29 mouse cellular contexts compared by ENCODE assay signal in the genomic region with DNA sequence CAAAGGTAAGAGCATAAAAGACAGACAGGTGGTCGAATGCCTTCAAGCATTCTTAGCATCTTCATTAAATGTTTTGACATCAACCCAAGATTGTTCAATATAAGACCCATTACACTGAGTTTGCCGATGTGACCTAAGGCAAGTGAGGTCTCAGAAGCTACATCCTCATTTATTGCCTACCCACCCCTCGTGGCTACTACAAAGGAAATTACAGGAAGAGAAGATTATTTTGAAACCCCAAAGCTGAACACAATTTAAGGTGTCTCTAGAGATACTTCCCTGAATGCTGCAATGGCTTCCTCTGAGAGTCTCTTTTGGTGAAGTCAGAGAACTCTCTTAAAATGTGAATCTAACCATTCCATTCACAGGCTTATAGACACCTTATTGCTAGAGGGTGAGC. TPM values are rescaled to one million over a fixed set of nuclear protein-coding genes. Genes with fewer than 3 reads are reported as not detected.
"Had no signal": no experiment of that assay in that cellular context is flagged by ENCODE, and none has a peak within 500 bp of the region (broad histone marks: within the 10 kb centered on the region; RNA-seq: fewer than 3 reads in every experiment).

No protein-coding gene starts in this region.

- H3K4me1 ChIP-seq: hindbrain, embryonic 10.5 days; hindbrain, embryonic 12.5 days; kidney, embryonic 15.5 days; limb, embryonic 15.5 days had no signal

- H3K27ac ChIP-seq: gastrocnemius, adult 2 months; heart, embryonic 10.5 days; heart, embryonic 13.5 days; heart, embryonic 15.5 days; hindbrain, embryonic 10.5 days; hindbrain, embryonic 12.5 days; hindbrain, embryonic 14.5 days; intestine, embryonic 15.5 days; kidney, embryonic 15.5 days; kidney, postnatal 0 days; limb, embryonic 13.5 days; limb, embryonic 15.5 days; liver, embryonic 12.5 days; liver, embryonic 14.5 days had no signal

- ATAC-seq: hindbrain, embryonic 16.5 days; inflammation-experienced regulatory T-cells, adult 6 months; intestine, embryonic 15.5 days; liver, embryonic 12.5 days had no signal

- H3K9ac ChIP-seq: heart, embryonic 13.5 days; heart, embryonic 15.5 days; hindbrain, embryonic 12.5 days; hindbrain, embryonic 14.5 days; intestine, embryonic 15.5 days; kidney, embryonic 15.5 days; limb, embryonic 13.5 days; limb, embryonic 15.5 days; liver, embryonic 12.5 days; liver, embryonic 14.5 days had no signal

- H3K9me3 ChIP-seq: heart, embryonic 10.5 days; heart, embryonic 13.5 days; heart, embryonic 15.5 days; hindbrain, embryonic 10.5 days; hindbrain, embryonic 12.5 days; intestine, embryonic 15.5 days; kidney, embryonic 15.5 days; limb, embryonic 13.5 days; limb, embryonic 15.5 days; liver, embryonic 12.5 days had no signal

- DNase-seq: gastrocnemius, adult 2 months; gastrocnemius, postnatal 10 days; gastrocnemius, postnatal 25 days; heart, adult 18-20 months; heart, postnatal 14 days; heart, postnatal 36 days; kidney, adult 11 months; kidney, adult 2 months; kidney, adult 9 months; kidney, postnatal 14 days; kidney, postnatal 36 days; layer of hippocampus, adult 9-11 months; layer of hippocampus, postnatal 36 days; left cerebral cortex, postnatal 4 days had no signal

- H3K36me3 ChIP-seq: heart, embryonic 10.5 days; heart, embryonic 13.5 days; heart, embryonic 15.5 days; hindbrain, embryonic 10.5 days; hindbrain, embryonic 12.5 days; intestine, embryonic 15.5 days; kidney, embryonic 15.5 days; limb, embryonic 13.5 days; limb, embryonic 15.5 days; liver, embryonic 12.5 days had no signal

- H3K4me3 ChIP-seq: gastrocnemius, adult 2 months; heart, embryonic 10.5 days; heart, embryonic 13.5 days; heart, embryonic 15.5 days; hindbrain, embryonic 10.5 days; hindbrain, embryonic 12.5 days; intestine, embryonic 15.5 days; kidney, embryonic 15.5 days; limb, embryonic 13.5 days; limb, embryonic 15.5 days; liver, embryonic 12.5 days had no signal

- H3K4me2 ChIP-seq: heart, embryonic 13.5 days; heart, embryonic 15.5 days; hindbrain, embryonic 12.5 days; hindbrain, embryonic 14.5 days; intestine, embryonic 15.5 days; kidney, embryonic 15.5 days; limb, embryonic 13.5 days; limb, embryonic 15.5 days; liver, embryonic 12.5 days had no signal

- H3K27me3 ChIP-seq: heart, embryonic 13.5 days; heart, embryonic 15.5 days; hindbrain, embryonic 12.5 days; intestine, embryonic 15.5 days; kidney, embryonic 15.5 days; limb, embryonic 13.5 days; limb, embryonic 15.5 days; liver, embryonic 12.5 days had no signal

RNA-seq across cellular contexts. Expression of a gene that starts 16.5 kb away (rescaled TPM):
- polyA plus RNA-seq: inflammation-experienced regulatory T-cells, adult 6 months had no signal
